Mouse (Mus musculus) activated CD4-positive, CD25-positive, alpha-beta regulatory T cell, adult 4 months (primary cell): ENCODE measurements at regions not wholly inside any gene's neighbourhood (a gene's known extent, or its start where the extent isn't known, plus 50 kb on each side); places are given as distances from the start of the nearest gene placed in this dataset.

Experiments used
- ATAC-seq: one replicate; pipeline ENCODE4 v1.8.0; 2017

DNA sequence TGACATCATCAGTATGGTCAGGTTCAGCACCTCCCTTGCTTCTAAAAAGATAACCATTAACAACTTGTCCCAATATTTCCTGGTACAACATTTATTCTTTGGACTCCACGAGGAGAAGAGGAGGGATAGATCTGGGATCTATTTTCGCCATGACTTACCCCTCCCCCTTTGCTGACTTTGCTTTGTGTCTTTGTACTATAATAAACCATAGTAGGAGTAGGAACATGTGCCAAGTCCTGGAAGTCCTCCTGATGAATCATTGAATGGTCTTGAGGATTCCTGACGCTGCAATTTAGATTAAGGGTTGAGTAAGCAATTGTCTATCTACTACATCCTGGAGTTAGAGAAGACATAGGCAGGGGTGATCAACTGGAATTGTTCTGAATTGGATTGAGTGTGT lies 71.2 kb downstream of the Rbm11 start:
- ATAC-seq: no peak

DNA sequence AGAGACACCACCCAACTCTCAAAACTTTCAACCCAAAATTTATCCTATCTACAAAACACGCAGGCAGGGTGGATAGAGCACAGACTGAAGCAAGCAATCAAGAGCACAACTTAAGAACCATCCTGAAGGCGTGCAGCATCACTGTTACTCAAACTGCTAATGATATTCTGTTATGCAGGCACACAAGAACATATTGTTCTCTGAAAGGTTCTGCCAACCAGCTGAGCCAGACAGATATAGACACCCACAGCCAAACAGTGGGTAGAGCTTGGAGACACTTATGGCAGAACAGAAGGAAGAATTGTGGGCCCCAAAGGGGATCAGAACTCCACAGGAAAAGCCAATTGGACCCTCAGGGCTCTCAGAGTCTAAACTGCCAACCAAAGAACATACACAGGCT lies 74.9 kb downstream of the Rbm11 start:
- ATAC-seq: no peak

DNA sequence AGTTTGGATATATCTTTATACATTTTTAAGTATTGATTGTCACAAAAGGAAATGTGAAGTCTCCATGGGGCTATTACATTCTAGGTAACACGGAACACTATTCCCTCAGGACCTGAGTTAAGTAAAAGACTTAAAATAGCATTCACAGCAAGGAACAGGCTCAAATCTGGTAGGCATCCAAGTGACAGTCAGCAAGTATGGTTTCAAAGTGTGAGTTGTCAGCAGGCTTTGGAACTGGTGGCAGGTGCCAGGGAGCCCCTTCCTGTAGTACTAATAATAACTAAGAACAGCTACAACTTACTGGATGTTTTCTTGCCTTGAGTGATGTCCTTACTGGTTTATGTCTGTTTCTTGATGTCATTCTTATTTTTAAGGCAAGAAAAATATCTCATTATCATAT lies 79.5 kb downstream of the Rbm11 start:
- no peak for ATAC-seq

DNA sequence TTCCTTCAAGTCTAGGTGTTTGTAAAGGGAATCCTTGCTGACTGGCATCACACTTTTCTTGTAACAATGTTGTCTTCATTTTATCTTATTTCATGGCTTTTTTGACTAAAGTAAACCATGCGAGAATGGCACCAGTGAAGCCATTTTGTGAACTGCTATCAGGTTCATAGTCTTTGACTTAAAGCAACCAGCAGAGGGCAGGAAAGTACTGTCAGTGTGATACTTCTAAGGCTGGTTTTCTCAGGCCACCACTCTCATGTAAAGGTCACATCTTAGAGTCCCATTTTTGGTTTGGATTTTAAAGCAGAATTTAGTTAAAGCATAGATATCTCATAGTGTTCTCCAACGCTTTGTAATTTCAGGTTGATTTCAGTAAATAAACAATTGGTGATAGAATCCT lies 83.2 kb downstream of the Rbm11 start:
- ATAC-seq: peak; percentile 65

DNA sequence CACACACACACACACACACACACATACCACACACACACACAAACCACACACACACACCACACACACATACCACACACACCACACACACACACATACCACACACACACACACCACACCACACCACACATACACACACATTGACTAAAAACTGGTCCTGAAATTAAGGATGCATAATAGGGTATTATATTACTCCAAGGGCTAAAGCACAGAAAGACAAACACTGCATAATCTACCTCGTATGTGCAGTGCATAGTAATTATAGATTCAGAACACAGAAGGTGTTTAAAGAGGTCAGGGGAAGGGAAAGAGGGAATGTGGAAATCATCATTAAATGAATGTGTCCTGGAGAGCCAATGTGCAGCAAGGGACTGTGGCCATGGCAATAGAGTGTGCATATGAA lies 84.5 kb downstream of the Rbm11 start:
- no peak for ATAC-seq
